Mouse (Mus musculus) E14TG2a.4 (cell line): ENCODE data around the gene Prr5.

ENCODE experiments used
- H3K27me3 ChIP-seq: 2 replicates; pipeline ENCODE4 v1.6.1; 2014; ENCODE audit warnings: low read length, control low read depth; ENCODE audit not compliant: insufficient read depth
- H3K36me3 ChIP-seq: 2 replicates; pipeline ENCODE4 v1.6.1; 2014; ENCODE audit warnings: low read length, control low read depth; ENCODE audit not compliant: insufficient read depth
- H3K4me1 ChIP-seq: replicated peaks from 2 replicates; pipeline ENCODE4 v1.6.1; 2014; ENCODE audit warnings: low read depth, low read length, control low read depth
- H3K4me3 ChIP-seq: replicated peaks from 2 replicates; pipeline ENCODE4 v1.5.1; 2014; ENCODE audit warnings: mild to moderate bottlenecking, low read length
- H3K9me3 ChIP-seq: 2 replicates; pipeline ENCODE4 v1.6.1; 2014; ENCODE audit warnings: low read length, control low read depth
- CTCF ChIP-seq: conservative IDR thresholded peaks from 2 replicates; pipeline ENCODE4 v1.5.1; 2014; ENCODE audit warnings: low read length
- NANOG ChIP-seq: IDR thresholded peaks from 2 replicates; pipeline ENCODE4 v1.6.1; 2014; ENCODE audit warnings: borderline replicate concordance, low read length, mixed read lengths
- POU5F1 ChIP-seq: IDR thresholded peaks from 2 replicates; pipeline ENCODE4 v1.6.1; 2014; ENCODE audit warnings: low read length, borderline replicate concordance

The Prr5 gene

GRCm38 (mm10) chr15:84634361-84634760 lies 35.1 kb upstream of the Prr5 start:
- Histone ChIP-seq H3K4me1 (peaks cover 8% of the 10 kb centered on the region; the same call in 1 of the 2 replicates), H3K36me3 (no peaks in the 10 kb centered on the region), H3K9me3 (peaks cover 9% of the 10 kb centered on the region), H3K4me3 (no peak overlapping the region), H3K27me3 (peaks cover 6% of the 10 kb centered on the region; the same call in 1 of the 2 replicates)
- no peak for TF ChIP-seq CTCF
- no peak for TF ChIP-seq NANOG
- TF ChIP-seq POU5F1, result no peak

GRCm38 (mm10) chr15:84638405-84638804 lies 31.0 kb upstream of the Prr5 start:
- H3K4me1 ChIP-seq, result 0 out of 2 replicates have a peak, but pooled peaks cover 3% of the 10 kb centered on the region
- no peak overlapping the region for H3K4me3 ChIP-seq
- H3K27me3 ChIP-seq, result peaks cover 26% of the 10 kb centered on the region
- H3K9me3 ChIP-seq, result peaks cover 9% of the 10 kb centered on the region
- TF ChIP-seq NANOG (no peak), CTCF (no peak), POU5F1 (no peak)
- H3K36me3 ChIP-seq, result no peaks in the 10 kb centered on the region

GRCm38 (mm10) chr15:84639072-84639450 lies 30.4 kb upstream of the Prr5 start:
- Histone ChIP-seq H3K4me3 (no peak overlapping the region), H3K27me3 (peaks cover 32% of the 10 kb centered on the region), H3K36me3 (no peaks in the 10 kb centered on the region), H3K9me3 (peaks cover 9% of the 10 kb centered on the region), H3K4me1 (0 out of 2 replicates have a peak, but pooled peaks cover 3% of the 10 kb centered on the region)
- TF ChIP-seq CTCF (no peak), POU5F1 (no peak), NANOG (no peak)

DNA sequence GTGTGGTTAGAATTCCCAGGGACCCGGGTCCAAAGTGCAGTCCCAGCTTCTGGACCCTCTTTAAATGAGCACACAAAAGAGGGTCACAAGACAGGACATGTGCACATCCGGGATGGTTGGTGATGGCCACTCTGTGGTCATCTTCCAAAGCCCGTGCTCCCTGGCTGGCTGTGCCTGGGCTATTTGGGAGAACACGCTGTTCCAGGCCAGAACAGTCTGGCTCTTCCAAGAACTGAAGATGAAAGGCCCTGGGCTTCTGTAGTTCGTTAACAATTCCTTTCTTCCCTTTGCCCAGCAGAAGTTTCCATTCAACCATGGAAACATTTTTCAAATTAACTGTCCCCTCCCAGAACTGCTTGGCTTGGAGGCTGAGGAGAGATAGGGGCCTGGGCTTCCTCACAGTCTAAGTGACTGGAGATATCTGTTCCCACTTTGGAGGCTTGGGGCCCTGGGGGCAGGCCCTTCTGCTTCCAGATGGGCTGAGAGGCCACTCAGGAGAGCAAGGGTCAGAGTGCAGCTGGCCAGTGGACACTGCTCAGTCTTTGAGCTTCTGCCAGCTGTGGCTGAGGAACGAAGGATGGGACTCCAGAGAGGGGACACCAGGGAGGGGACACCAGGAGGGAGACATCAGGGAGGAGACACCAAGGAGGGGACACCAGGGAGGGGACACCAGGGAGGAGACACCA lies 29.8 kb upstream of the Prr5 start:
- H3K27me3 ChIP-seq, result peaks cover 33% of the 10 kb centered on the region
- TF ChIP-seq NANOG (no peak), POU5F1 (no peak), CTCF (no peak)
- peaks cover 9% of the 10 kb centered on the region for H3K9me3 ChIP-seq
- H3K36me3 ChIP-seq, result no peaks in the 10 kb centered on the region
- no peak overlapping the region for H3K4me3 ChIP-seq
- H3K4me1 ChIP-seq, result 0 out of 2 replicates have a peak, but pooled peaks cover 3% of the 10 kb centered on the region

DNA sequence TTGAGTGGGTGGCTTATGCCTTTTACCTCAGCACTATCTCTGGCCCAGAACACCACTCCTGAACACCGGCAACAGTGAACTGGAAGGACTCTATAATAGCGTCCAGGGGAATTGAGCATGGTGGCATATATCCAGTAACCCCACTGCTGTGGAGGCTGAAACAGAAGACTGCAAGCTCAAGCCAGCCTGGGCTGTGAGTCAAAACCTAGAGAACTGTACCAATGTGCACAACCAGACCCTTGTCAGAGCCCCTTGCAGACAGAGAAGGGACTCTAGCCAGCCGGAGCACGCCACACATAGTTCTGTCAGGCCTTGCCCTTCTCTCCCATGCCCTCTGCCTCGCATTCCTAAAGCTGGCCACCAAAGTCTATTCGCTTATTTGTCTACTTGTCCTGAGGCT lies 28.7 kb upstream of the Prr5 start:
- H3K27me3 ChIP-seq, result peaks cover 33% of the 10 kb centered on the region
- no peaks in the 10 kb centered on the region for H3K4me1 ChIP-seq
- no peak overlapping the region for H3K4me3 ChIP-seq
- TF ChIP-seq CTCF, result no peak
- TF ChIP-seq POU5F1, result no peak
- no peak for TF ChIP-seq NANOG
- H3K36me3 ChIP-seq, result no peaks in the 10 kb centered on the region
- peaks cover 18% of the 10 kb centered on the region for H3K9me3 ChIP-seq

GRCm38 (mm10) chr15:84641127-84641526 lies 28.3 kb upstream of the Prr5 start:
- H3K4me1 ChIP-seq, result no peaks in the 10 kb centered on the region
- H3K9me3 ChIP-seq, result peaks cover 18% of the 10 kb centered on the region
- no peaks in the 10 kb centered on the region for H3K36me3 ChIP-seq
- peaks cover 33% of the 10 kb centered on the region for H3K27me3 ChIP-seq
- no peak overlapping the region for H3K4me3 ChIP-seq
- TF ChIP-seq CTCF (no peak), NANOG (no peak), POU5F1 (no peak)

GRCm38 (mm10) chr15:84641948-84642347 lies 27.5 kb upstream of the Prr5 start:
- TF ChIP-seq CTCF (no peak), POU5F1 (no peak)
- Histone ChIP-seq H3K9me3 (peaks cover 18% of the 10 kb centered on the region), H3K4me3 (no peak overlapping the region), H3K4me1 (no peaks in the 10 kb centered on the region), H3K36me3 (no peaks in the 10 kb centered on the region), H3K27me3 (peaks cover 33% of the 10 kb centered on the region)

GRCm38 (mm10) chr15:84643178-84643577 lies 26.2 kb upstream of the Prr5 start:
- Histone ChIP-seq H3K36me3 (no peaks in the 10 kb centered on the region), H3K4me3 (no peak overlapping the region), H3K4me1 (no peaks in the 10 kb centered on the region), H3K27me3 (peaks cover 33% of the 10 kb centered on the region), H3K9me3 (peaks cover 8% of the 10 kb centered on the region; the same call in 1 of the 2 replicates)
- TF ChIP-seq POU5F1 (no peak), CTCF (no peak)

DNA sequence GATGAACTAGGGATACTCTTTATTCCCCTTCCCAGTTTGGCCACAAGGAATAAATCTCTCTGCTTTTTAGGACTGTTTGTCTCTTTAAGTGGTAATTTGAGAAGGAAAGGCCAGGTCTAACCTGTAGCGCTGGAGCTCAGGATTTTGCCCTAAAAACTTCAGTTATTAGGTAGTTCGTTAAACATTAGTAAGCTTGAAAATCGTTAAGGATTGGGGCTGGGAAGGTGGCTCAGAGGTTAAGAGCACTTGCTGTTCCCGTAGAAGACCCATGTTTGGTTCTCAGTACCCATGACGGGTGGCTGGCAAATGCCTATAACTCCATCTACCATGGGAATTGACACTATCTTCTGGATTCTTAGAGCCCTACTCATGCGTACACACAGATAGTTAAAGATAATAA lies 17.9 kb upstream of the Prr5 start:
- no peaks in the 10 kb centered on the region for H3K9me3 ChIP-seq
- TF ChIP-seq NANOG, result no peak
- peaks cover 43% of the 10 kb centered on the region for H3K4me1 ChIP-seq
- H3K27me3 ChIP-seq, result peaks cover 11% of the 10 kb centered on the region
- no peak overlapping the region for H3K4me3 ChIP-seq
- no peaks in the 10 kb centered on the region for H3K36me3 ChIP-seq
